Mouse (Mus musculus) hindbrain, embryonic 13.5 days (tissue): ENCODE measurements at regions not wholly inside any gene's neighbourhood (a gene's known extent, or its start where the extent isn't known, plus 50 kb on each side); places are given as distances from the start of the nearest gene placed in this dataset.

ENCODE experiments used
- ATAC-seq: fragments of 200-750 bp; cut with Nextera tagmentation; 2 replicates; pipeline ENCODE4 v1.8.0; 2017; ENCODE audit warnings: moderate TSS enrichment; ENCODE audit not compliant: low FRiP score
- H3K27ac ChIP-seq: fragments of 300-500 bp; sonication (generic); 2 replicates; pipeline ENCODE4 v1.5.1; 2015; ENCODE audit warnings: inconsistent platforms, mild to moderate bottlenecking, moderate library complexity
- H3K27me3 ChIP-seq: fragments of 300-500 bp; sonication (generic); 2 replicates; pipeline ENCODE4 v1.6.1; 2015; ENCODE audit warnings: mild to moderate bottlenecking, inconsistent platforms
- H3K36me3 ChIP-seq: fragments of 300-500 bp; sonication (generic); 2 replicates; pipeline ENCODE4 v1.6.1; 2015; ENCODE audit warnings: mild to moderate bottlenecking, inconsistent platforms
- H3K4me1 ChIP-seq: fragments of 300-500 bp; sonication (generic); replicated peaks from 2 replicates; pipeline ENCODE4 v1.6.1; 2015; ENCODE audit warnings: inconsistent platforms
- H3K4me2 ChIP-seq: fragments of 300-500 bp; sonication (generic); 2 replicates; pipeline ENCODE4 v1.6.1; 2015; ENCODE audit warnings: inconsistent platforms, mild to moderate bottlenecking, moderate library complexity
- H3K4me3 ChIP-seq: fragments of 300-500 bp; sonication (generic); 2 replicates; pipeline ENCODE4 v1.5.1; 2015; ENCODE audit warnings: mild to moderate bottlenecking, inconsistent platforms
- H3K9ac ChIP-seq: fragments of 300-500 bp; sonication (generic); 2 replicates; pipeline ENCODE4 v1.6.1; 2015; ENCODE audit warnings: mild to moderate bottlenecking, inconsistent platforms
- H3K9me3 ChIP-seq: fragments of 300-500 bp; sonication (generic); 2 replicates; pipeline ENCODE4 v1.6.1; 2016; ENCODE audit warnings: inconsistent platforms
- WGBS: fragments of 180-500 bp; shearing (Covaris S2); methylation state at CpG from one replicate; pipeline ENCODE4 v1.1.7; 2015; 5-methylcytosine and 5-hydroxymethylcytosine counted together

DNA sequence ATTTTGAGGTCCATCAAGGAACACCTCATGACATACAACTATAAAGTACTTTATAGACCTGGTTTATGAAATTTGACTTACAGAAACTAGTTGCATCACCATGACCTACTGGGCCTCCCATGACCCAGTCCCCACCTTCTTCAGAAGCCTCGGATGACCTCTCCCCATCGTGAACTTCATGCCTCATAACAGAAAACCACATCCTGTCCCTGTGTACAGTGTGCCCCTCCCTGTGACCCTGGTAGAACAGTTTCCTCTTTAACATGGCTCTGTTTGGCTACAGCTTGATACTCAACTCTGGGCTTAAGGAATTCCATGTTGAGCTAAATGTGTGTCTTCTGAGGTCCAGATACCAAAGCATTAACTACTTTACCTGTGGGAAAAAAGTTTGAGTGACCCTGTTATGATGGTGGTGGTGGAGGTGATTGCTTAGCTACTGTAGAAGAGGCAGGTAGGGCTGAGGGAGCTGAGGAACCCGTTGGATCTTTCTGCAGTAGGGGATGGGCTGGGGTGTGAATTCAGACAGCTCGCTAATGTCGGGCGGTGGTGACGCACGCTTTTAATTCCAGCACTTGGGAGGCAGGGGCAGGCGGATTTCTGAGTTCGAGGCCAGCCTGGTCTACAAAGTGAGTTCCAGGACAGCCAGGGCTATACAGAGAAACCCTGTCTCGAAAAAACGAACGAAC lies 58.4 kb upstream of the Mdm1 start:
- Histone ChIP-seq H3K27me3 (no peaks in the 10 kb centered on the region), H3K4me2 (no peak overlapping the region), H3K9ac (no peak overlapping the region), H3K36me3 (no peaks in the 10 kb centered on the region), H3K4me1 (peaks cover 7% of the 10 kb centered on the region), H3K9me3 (peaks cover 10% of the 10 kb centered on the region; the same call in 1 of the 2 replicates), H3K27ac (no peak overlapping the region), H3K4me3 (no peak overlapping the region)
- 93% methylated on average over 13 of the region's 13 CpGs for WGBS
- no peak for ATAC-seq

DNA sequence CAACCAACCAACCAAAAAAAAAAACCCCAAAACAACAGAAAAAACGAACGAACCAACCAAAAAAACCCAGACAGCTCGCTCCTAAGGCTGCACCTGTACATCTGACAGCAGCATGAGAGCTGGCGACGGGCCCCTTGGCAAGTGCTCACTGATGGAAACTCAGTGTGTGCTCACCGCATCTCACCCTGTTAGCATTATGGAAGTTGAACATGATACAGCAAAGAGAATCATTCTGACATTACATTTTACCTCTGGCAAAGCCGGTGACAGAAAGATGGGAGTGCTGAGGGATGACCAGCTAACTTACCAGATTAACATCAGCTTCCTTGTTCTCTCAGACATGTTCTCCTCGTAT lies 57.9 kb upstream of the Mdm1 start:
- no peak for ATAC-seq
- Histone ChIP-seq H3K4me3 (no peak overlapping the region), H3K9ac (no peak overlapping the region), H3K27me3 (no peaks in the 10 kb centered on the region), H3K36me3 (no peaks in the 10 kb centered on the region), H3K27ac (no peak overlapping the region), H3K4me2 (no peak overlapping the region), H3K4me1 (peaks cover 11% of the 10 kb centered on the region), H3K9me3 (peaks cover 10% of the 10 kb centered on the region; the same call in 1 of the 2 replicates)
- 94% methylated on average over 8 of the region's 8 CpGs for WGBS

DNA sequence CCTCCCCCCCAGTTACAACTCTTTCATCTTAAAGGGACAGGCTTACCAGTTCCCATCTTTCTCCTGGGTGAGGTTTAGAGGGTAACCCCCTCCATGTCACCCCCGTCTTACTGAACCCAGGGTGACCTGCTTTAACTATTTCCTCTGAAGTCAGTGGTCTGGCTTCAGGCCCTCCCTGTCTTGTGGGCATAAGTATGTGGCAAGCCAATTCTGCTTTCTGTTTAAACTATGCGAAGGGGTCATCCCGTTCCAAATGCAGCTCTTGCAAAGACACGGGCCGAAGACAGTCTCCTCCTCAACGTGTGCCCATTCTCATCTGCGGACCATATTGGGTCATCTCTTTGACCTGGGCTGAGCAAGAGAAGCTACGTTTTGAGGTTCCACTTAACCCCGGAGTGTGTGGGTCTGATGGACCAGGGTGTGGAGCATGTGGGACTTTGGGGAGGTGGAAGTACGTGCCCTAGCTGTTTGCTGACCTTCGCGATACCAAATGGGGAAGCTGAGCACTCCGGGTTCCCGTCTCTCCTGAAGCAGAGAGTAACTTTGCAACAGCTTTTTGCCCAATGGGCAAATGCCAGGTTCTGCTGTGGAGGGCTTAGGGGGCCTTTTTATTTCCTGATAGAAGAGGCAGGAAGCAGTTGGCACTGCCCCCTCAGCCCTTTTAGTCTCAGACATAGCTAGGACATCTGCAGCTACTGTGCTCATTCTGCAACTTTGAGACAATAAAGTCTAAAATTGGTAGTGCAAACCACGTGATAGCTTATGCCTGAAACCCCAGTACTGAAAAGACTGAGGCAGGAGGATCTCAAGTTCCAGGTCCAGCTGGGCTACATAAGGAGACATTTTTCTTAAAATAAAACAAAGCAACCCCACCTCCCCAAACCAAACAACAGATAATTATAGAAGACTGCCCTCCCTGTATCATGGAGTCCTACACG lies 56.3 kb upstream of the Mdm1 start:
- no peak overlapping the region for H3K27ac ChIP-seq
- H3K9ac ChIP-seq: no peak overlapping the region
- no peaks in the 10 kb centered on the region for H3K9me3 ChIP-seq
- WGBS: 94% methylated on average over 16 of the region's 16 CpGs
- no peaks in the 10 kb centered on the region for H3K36me3 ChIP-seq
- H3K27me3 ChIP-seq: no peaks in the 10 kb centered on the region
- no peak overlapping the region for H3K4me3 ChIP-seq
- H3K4me1 ChIP-seq: peaks cover 11% of the 10 kb centered on the region
- ATAC-seq: no peak
- no peak overlapping the region for H3K4me2 ChIP-seq

GRCm38 (mm10) chr10:118087570-118088340 lies 53.9 kb upstream of the Mdm1 start:
- Histone ChIP-seq H3K27ac (peak overlapping the region; percentile 81), H3K9me3 (no peaks in the 10 kb centered on the region), H3K27me3 (no peaks in the 10 kb centered on the region), H3K4me3 (no peak overlapping the region; the same call in 1 of the 2 replicates), H3K4me1 (peaks cover 15% of the 10 kb centered on the region), H3K4me2 (peak overlapping the region; percentile 42), H3K9ac (0 out of 2 replicates have a peak overlapping the region, but pooled peaks have one; percentile 49), H3K36me3 (no peaks in the 10 kb centered on the region)
- peak; percentile 62 for ATAC-seq
- WGBS: 20% methylated on average over 12 of the region's 12 CpGs

DNA sequence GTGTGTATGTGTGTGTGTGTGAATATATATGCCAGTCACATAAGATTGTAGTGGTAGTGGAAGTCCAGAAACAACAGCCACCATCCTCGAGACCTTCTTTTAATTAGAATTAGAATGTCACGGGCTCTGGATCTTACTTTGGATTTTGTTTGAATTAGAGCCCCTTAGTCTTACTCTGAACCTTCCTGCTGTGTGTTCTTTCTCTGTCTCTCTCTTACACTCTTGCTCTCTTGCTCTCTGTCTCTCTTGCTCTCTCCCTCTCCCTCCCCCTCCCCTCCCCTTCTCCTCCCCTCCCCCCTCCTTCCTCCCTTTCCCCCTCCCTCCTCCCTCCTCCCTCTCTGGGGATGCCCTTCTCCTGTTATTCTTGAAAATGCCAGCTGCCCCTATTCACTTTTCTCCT lies 53.1 kb upstream of the Mdm1 start:
- no peak for ATAC-seq
- Histone ChIP-seq H3K27ac (peak overlapping the region; percentile 81), H3K4me3 (no peak overlapping the region), H3K9me3 (no peaks in the 10 kb centered on the region), H3K4me2 (peak overlapping the region; percentile 42), H3K4me1 (peaks cover 15% of the 10 kb centered on the region), H3K36me3 (no peaks in the 10 kb centered on the region), H3K9ac (no peak overlapping the region), H3K27me3 (no peaks in the 10 kb centered on the region)
- WGBS: 29% methylated on average over 2 of the region's 2 CpGs

- H3K9ac ChIP-seq: no peak overlapping the region
- 88% methylated on average over 6 of the region's 6 CpGs for WGBS
- H3K36me3 ChIP-seq: no peaks in the 10 kb centered on the region
- H3K4me3 ChIP-seq: no peak overlapping the region
- H3K4me1 ChIP-seq: peaks cover 15% of the 10 kb centered on the region
- no peak overlapping the region for H3K27ac ChIP-seq
- H3K27me3 ChIP-seq: no peaks in the 10 kb centered on the region
- ATAC-seq: no peak
- H3K4me2 ChIP-seq: no peak overlapping the region
- H3K9me3 ChIP-seq: no peaks in the 10 kb centered on the region
Measured at GRCm38 (mm10) chr10:118089879-118090278, 51.7 kb upstream of the Mdm1 start.

DNA sequence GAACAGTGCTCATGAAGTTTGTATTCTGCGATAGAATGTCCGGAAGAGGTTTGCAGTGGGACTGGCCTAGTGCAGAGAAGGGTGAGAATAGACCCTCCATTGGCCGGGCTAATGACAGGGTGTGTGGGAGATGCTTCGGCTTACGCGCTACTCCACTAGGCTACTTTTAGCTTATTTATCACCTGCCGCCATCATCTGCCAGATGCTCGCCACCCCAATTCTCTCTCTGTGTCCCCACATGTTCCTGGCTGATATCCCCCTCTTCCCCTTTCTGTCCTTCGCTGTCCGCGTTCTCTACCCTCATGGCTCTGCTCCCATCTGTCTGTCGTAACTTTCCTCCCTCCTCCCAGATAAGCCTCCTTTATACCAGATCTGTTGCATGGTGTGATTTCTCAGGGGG lies 50.1 kb upstream of the Mdm1 start:
- H3K36me3 ChIP-seq: no peaks in the 10 kb centered on the region
- peaks cover 15% of the 10 kb centered on the region for H3K4me1 ChIP-seq
- WGBS: 94% methylated on average over 12 of the region's 12 CpGs
- no peak overlapping the region for H3K4me2 ChIP-seq
- no peak overlapping the region for H3K9ac ChIP-seq
- H3K9me3 ChIP-seq: no peaks in the 10 kb centered on the region
- no peak overlapping the region for H3K4me3 ChIP-seq
- no peak overlapping the region for H3K27ac ChIP-seq
- no peaks in the 10 kb centered on the region for H3K27me3 ChIP-seq
- no peak for ATAC-seq
